Mouse (Mus musculus) frontal cortex, postnatal 25 days (tissue): Measurements from ENCODE around the gene Ppp2r5b.

ENCODE experiments used
- DNase-seq, 2 experiments: peaks; one replicate each; pipeline ENCODE4 v3.0.0; 2022; ENCODE audit warnings: low spot score in 2 of 2

The Ppp2r5b gene

GRCm38 (mm10) chr19:6268670-6269132, 33.0 kb upstream of the Ppp2r5b start:
- no peak for DNase-seq

GRCm38 (mm10) chr19:6268170-6268528, 32.5 kb upstream of the Ppp2r5b start:
- DNase-seq, result peak; percentile 80 to 81

DNA sequence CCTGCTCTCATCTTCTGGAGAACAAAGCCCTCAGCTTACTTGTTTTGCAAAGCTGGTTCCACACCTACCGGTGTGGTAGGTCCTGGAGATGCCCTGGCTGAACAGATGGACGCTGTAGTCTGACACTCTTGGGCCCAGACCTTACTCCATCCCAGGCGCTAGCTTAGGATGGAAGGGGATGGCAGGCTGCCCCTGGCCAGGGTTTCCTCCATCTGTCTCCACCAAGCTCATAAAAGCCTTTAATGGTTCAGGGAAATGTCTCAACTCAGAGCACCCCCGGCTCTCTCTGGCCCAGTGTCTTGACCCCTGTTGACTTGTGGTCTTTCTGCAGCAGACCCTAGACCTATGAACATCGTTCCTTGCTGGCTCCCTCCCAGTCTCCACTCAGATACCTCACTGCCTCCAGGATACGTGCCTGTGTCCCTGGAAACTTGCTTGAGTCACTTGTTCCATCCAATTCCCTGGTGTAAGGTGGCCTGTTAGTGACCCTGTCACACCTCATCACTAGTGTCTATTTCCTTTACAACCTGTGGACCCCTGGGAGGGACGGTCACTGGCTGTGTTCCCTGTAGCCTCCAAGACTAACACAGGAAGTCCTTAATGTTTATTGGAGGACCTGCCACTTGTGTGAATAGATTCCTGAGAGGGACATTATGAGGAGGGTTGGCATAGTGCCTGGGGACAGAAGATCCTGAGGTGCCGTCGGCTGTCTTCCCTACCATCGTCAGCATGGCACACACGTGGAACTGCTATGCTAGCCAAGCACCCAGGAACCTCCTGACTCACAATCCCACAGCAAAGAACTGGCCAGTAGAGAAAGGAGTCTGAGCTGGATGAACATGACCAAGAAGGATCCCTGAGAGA, 31.9 kb upstream of the Ppp2r5b start:
- DNase-seq, result no peak

DNA sequence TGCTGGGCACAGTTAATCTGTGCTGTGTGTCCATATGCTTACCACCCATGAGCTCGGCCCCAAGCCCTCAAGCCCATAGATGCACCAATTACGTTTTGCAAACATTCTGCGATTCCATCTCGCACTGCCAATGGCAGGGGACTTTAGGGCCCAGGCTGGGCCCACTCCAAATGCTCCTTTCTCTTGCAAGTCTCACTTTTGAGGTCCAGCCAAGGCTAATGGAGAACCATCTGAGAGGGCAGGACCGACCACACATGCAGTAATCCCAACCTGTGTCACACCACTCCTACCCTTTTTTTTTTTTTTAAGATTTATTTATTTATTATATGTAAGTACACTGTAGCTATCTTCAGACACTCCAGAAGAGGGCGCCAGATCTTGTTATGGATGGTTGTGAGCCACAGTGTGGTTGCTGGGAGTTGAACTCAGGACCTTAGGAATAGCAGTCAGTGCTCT, 30.1 kb upstream of the Ppp2r5b start:
- no peak for DNase-seq

DNA sequence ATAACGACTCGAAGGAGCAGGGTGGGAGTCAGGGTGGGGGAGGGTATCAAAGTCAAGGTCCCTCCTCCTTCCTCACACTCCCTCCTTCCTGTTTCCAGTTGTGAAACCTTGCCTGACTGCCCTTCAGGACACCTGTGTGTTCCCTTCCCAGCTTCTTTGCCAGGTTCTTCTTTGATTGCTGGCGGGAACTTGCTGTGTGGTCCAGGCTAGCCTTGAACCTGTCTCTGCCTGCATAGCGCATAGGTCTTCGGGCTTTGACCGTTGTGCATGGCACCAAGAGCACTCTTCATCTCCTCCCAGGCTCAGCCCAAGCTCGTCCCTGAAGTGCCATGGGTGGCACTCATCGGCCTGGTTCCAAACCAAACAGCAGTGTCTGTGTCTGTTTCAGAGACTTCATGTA, 29.3 kb upstream of the Ppp2r5b start:
- DNase-seq, result no peak

DNA sequence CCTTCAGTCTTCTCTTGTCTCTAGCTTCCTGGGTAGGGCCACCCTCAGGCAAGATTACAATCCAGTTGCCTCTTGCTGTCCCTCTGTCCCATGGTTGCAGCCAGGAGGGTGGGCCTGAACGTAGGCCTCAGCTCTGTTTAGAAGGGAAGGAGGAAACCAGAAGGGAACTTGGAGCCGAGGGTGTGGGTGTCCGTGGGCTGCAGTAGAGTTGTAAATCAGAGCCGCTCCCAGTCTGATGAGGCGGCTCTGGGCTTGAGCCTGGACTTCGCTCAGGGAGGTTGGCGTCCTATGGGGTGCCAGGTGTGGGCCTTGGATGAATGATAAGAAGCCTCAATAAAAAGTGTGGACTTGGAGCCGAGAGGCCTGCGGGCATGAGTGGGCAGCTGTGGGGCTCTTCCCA, 28.5 kb upstream of the Ppp2r5b start:
- DNase-seq, result no peak

GRCm38 (mm10) chr19:6262839-6263433, 27.3 kb upstream of the Ppp2r5b start:
- DNase-seq, result no peak

DNA sequence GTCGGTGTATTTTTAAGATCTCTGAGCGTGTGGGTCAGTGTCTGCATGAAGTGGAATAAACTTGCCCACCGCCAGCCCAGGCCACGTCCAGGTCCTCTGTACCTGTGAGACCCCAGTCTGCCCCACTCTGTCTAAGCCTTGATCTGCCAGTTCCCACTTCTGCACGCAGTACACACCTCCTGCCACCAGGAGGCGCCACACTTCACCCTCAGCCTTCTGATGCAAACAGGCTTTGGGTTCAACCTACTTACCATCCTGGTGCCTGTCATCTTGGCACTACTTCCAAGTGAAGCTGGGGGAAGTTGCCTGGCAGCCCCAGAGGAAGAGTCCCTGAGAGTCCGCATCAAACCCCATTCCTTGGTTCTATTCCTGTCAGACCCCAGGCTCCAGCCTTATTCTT, 26.6 kb upstream of the Ppp2r5b start:
- DNase-seq, result peak in 1 of 2 experiments; percentile 60

DNA sequence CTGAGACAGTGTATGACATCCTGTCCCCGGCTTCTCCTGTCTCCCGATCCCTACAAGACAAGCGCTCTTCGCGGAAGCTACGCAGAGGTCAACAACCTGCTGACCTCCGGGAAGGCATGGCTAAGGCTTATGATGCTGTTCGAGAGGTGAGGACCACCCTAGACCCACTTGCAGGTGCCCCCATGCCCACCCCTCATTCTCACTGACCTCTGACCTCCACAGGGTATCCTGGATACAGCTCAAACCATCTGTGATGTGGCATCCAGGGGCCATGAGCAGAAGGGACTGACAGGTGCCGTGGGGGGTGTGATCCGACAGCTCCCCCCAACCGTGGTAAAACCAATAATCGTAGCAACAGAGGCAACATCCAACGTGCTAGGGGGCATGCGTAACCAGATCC, 25.7 kb upstream of the Ppp2r5b start:
- no peak for DNase-seq

- DNase-seq, result no peak
Measured at GRCm38 (mm10) chr19:6260946-6261345, 25.3 kb upstream of the Ppp2r5b start.

DNA sequence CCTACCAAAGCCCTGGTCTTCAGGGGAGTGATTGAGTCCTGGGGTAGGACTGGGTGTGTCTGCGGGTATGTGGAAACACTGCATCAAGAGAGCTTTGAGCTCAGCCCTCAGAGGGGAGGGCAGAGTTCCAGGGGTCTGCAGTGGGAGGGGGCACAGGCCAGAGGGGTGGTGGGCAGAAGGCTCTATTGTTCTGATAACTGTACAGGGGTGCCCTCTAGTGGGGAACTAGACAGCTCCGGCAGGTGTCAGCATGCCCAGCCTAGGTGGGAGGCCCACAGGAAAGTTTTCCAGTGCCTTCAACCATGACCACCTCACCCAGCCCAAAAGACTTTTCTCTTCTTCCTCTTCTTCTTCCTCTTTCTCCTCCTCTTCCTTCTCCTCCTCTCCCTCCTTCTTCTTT, 24.8 kb upstream of the Ppp2r5b start:
- no peak for DNase-seq

DNA sequence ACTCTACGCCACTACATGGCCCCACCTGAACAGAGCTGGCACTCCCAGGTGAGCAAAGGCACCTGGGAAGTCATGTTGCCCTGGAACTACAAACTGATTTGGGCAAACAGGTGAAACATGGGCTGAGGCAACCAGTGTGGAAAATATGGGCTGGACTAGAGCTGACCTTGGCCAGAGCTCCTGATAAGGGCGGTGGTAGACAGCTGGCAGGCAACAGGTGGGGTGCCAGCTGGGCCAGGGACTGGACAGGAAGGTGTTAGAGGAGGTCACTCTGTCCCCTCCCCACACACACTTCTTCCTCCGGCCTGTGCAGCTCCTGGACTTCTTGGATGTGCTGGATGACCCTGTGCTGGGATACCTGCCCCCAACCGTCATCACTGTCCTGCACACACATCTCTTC, 17.3 kb upstream of the Ppp2r5b start:
- DNase-seq, result no peak

DNA sequence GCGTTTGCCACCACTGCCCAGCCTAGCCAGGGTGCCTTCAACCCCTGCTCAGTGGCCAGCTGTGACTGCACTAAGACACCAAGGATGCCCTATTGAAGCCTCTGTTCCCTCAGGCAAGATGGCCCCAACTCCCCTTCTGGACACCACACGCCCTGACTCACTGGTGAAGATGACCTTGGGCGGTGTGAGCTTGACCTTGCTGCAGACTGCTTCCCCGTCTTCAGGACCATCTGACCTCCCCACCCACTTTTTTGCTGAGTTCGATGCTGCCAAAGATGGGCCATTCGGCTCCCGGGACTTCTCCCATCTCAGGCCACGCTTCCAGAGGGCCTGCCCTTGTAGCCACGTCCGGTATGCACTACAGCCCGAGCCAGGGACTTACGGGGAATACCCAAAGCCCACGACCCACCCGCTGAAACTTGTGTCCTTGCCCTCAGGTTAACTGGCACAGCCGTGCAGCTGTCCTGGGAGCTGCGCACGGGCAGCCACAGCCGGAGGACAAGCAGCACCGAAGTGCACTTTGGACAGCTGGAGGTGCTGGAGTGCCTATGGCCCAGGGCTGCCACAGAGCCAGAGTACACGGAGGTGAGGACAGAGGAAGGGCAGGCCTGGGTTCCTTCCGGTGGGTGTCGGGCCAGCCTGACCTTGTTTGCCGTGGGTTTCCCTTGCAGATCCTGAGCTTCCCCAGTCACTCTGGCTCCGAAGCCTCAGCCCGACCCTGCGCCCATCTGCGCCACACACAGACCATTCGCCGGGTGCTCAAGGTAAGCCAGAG, 12.0 kb upstream of the Ppp2r5b start:
- no peak for DNase-seq

DNA sequence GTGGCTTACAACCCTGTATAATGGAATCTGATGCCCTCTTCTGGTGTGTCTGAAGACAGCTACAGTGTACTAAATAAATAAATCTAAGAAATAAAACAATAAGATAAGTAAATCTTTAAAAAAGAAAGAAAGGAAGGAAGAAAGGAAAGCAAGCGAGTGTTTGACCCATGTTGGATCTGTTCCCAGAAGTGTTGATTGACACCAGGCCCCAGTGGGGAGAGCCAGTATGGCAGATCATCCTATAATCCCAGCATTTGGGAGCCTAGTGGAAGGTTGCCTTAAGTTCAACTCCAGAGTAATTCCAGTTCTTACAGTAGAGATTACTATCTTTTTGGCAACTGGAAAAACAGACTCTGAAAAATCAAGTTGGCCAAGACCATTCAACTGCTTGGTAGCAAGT, 10.1 kb upstream of the Ppp2r5b start:
- no peak for DNase-seq

- DNase-seq, result no peak
Measured at GRCm38 (mm10) chr19:6243226-6243625, 7.6 kb upstream of the Ppp2r5b start.

GRCm38 (mm10) chr19:6242281-6242680, 6.6 kb upstream of the Ppp2r5b start:
- DNase-seq, result no peak

- DNase-seq, result peak; percentile 94 to 96
Measured at GRCm38 (mm10) chr19:6241274-6242107, 5.8 kb upstream of the Ppp2r5b start, which contains the start of gene Atg2a. Gene Atg2a, plus strand, starts transcription at chr19:6241668.

- DNase-seq, result no peak
Measured at GRCm38 (mm10) chr19:6240725-6241124, 5.1 kb upstream of the Ppp2r5b start.

- no peak for DNase-seq
Measured at GRCm38 (mm10) chr19:6240136-6240535, 4.5 kb upstream of the Ppp2r5b start.

DNA sequence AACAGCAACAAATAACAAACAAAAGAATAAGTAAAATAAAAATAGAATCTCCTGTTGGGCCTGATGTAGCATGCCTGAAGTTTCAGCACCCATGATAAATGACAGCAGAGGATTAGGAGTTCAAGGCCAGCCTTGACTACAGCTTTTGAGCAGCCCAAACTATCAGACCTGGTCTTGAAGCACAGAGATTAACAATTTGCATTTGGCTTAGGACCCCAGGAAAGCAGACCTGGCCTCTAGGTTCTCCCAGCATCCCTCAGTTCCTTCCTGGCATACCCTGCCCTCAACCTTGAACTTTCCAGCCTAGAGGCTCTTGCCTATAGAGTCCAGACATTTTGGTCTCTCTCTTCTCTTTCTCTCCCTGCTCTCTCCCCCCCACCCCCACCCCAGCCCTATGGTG, 3.1 kb upstream of the Ppp2r5b start:
- DNase-seq, result no peak

DNA sequence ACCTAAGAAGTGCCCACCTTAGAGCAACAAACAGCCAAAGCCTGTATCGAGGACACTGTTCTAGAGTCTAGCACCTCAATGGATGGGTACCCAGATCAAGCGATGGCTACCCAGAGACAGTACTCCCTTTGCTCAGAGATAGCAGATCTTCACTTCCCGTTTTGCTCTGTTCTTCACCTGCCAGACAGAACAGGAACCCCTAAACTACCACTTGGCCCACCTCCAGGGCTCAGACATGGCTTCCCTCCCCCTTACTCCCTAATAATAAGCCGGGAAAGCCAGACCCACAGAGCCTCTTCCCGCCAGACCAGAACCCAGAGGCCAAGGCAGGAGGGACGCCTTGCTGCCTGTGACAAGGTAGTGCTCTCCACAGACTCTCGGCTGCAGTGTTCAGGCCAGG, 1.2 kb upstream of the Ppp2r5b start:
- no peak for DNase-seq

DNA sequence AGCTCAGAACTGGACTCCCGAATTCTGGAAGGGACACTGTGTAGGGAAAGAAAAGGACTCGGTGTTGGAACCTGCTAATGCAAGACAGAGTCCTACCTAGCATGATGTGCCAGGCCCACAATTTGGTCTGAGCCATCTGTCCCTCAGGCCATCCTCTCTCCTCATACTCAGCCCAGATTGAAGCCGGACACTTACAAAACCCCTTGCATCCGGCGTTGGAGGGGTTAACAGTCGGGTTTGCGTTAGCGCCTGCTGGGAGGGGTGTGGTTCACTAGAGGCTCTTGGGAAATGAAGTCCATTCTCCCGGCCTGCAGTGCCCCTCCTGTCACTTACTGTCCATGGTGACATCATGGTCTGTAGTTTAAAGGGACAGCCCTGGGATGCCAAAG, 375 bp upstream of the Ppp2r5b start:
- DNase-seq, result peak; percentile 77 to 92
